Mouse (Mus musculus): ENCODE data around the gene Rab33b. TPM values are rescaled to one million over a fixed set of nuclear protein-coding genes. Genes with fewer than 3 reads are reported as not detected.
"Not testable (repeated sequence)": the region's sequence is repeated elsewhere in the genome, so short reads cannot be mapped to it uniquely, and the experiment has no call there.

Gene Rab33b
- polyA plus RNA-seq (2012; rRNA removed) (16.2 and 16.5 TPM in 2 replicates), polyA plus RNA-seq (2014; fragmentation: Nextera tagmentation; extraction: Ambion mirVana) (24.9 and 25.4 TPM in 2 replicates)

- Histone ChIP-seq H3K9me3 (ENCODE audit: control insufficient read depth, low read length) (no peaks in the 10 kb centered on the region), H3K36me3 (ENCODE audit: control insufficient read depth, insufficient read depth, low read length) (no peaks in the 10 kb centered on the region), H3K27me3 (ENCODE audit: control insufficient read depth, insufficient read depth, low read length) (no peaks in the 10 kb centered on the region), H3K4me3 (replicated peaks; ENCODE audit: low read length) (peak within 1 kb of the TSS; percentile 80), H3K27ac (replicated peaks; ENCODE audit: low read depth, low read length) (peak within 1 kb of the TSS; percentile 94), H3K4me1 (ENCODE audit: control insufficient read depth, insufficient read depth, low read length) (peaks cover 21% of the 10 kb centered on the region), H3K9ac (ENCODE audit: low read depth, low read length, severe bottlenecking) (peak within 1 kb of the TSS; percentile 92), H3K4me2 (replicated peaks; ENCODE audit: low read depth, low read length, severe bottlenecking) (peak within 1 kb of the TSS; percentile 77)
- DNase-seq (ENCODE audit: low spot score) (peak; percentile 96), ATAC-seq (ENCODE audit: low FRiP score, low read depth) (peak; percentile 95)
- WGBS = 5% methylated on average over 30 of the region's 70 CpGs
- TF ChIP-seq POLR2A (IDR thresholded peaks at IDR 0.05; ENCODE audit: borderline replicate concordance, extremely low read depth, insufficient read depth, insufficient read length) = peak; percentile 98
These were observed at the start of gene Rab33b for GRCm38 (mm10) chr3:51483741-51484359. Rab33b (plus strand) TSS chr3:51483920.

- ATAC-seq (ENCODE audit: low FRiP score, low read depth); H3K27ac ChIP-seq (replicated peaks; ENCODE audit: low read depth, low read length); DNase-seq (ENCODE audit: low spot score); H3K36me3 ChIP-seq (ENCODE audit: control insufficient read depth, insufficient read depth, low read length); H3K4me3 ChIP-seq (replicated peaks; ENCODE audit: low read length); H3K27me3 ChIP-seq (ENCODE audit: control insufficient read depth, insufficient read depth, low read length); H3K9ac ChIP-seq (ENCODE audit: low read depth, low read length, severe bottlenecking); H3K4me1 ChIP-seq (ENCODE audit: control insufficient read depth, insufficient read depth, low read length); H3K4me2 ChIP-seq (replicated peaks; ENCODE audit: low read depth, low read length, severe bottlenecking); H3K9me3 ChIP-seq (ENCODE audit: control insufficient read depth, low read length): not testable (repeated sequence)
- WGBS = 83% methylated on average over 5 of the region's 5 CpGs
These were observed 49.4 kb upstream of the Rab33b start for GRCm38 (mm10) chr3:51434364-51434763.

- H3K36me3 ChIP-seq (ENCODE audit: control insufficient read depth, insufficient read depth, low read length) = peaks cover 8% of the 10 kb centered on the region; the same call in 1 of the 2 replicates
- TF ChIP-seq POLR2A (IDR thresholded peaks at IDR 0.05; ENCODE audit: borderline replicate concordance, extremely low read depth, insufficient read depth, insufficient read length) = no peak
- no peak overlapping the region for H3K9ac ChIP-seq (ENCODE audit: low read depth, low read length, severe bottlenecking)
- 88% methylated on average over 3 of the region's 3 CpGs for WGBS
- DNase-seq (ENCODE audit: low spot score) (no peak), ATAC-seq (ENCODE audit: low FRiP score, low read depth) (no peak)
- H3K9me3 ChIP-seq (ENCODE audit: control insufficient read depth, low read length) = no peaks in the 10 kb centered on the region
- H3K4me1 ChIP-seq (ENCODE audit: control insufficient read depth, insufficient read depth, low read length) = no peaks in the 10 kb centered on the region
- no peak overlapping the region for H3K27ac ChIP-seq (replicated peaks; ENCODE audit: low read depth, low read length)
- no peak overlapping the region for H3K4me2 ChIP-seq (replicated peaks; ENCODE audit: low read depth, low read length, severe bottlenecking)
- H3K4me3 ChIP-seq (replicated peaks; ENCODE audit: low read length) = no peak overlapping the region
- H3K27me3 ChIP-seq (ENCODE audit: control insufficient read depth, insufficient read depth, low read length) = no peaks in the 10 kb centered on the region
These were observed 48.7 kb upstream of the Rab33b start for GRCm38 (mm10) chr3:51434871-51435595.

GRCm38 (mm10) chr3:51468530-51468929 lies 15.2 kb upstream of the Rab33b start:
- H3K9me3 ChIP-seq (ENCODE audit: control insufficient read depth, low read length) = no peaks in the 10 kb centered on the region
- WGBS = 61% methylated on average over 2 of the region's 2 CpGs
- ATAC-seq (ENCODE audit: low FRiP score, low read depth) = no peak
- no peak overlapping the region for H3K4me2 ChIP-seq (replicated peaks; ENCODE audit: low read depth, low read length, severe bottlenecking)
- no peak for DNase-seq (ENCODE audit: low spot score)
- no peak overlapping the region for H3K27ac ChIP-seq (replicated peaks; ENCODE audit: low read depth, low read length)
- no peak overlapping the region for H3K9ac ChIP-seq (ENCODE audit: low read depth, low read length, severe bottlenecking)
- no peaks in the 10 kb centered on the region for H3K27me3 ChIP-seq (ENCODE audit: control insufficient read depth, insufficient read depth, low read length)
- peaks cover 84% of the 10 kb centered on the region for H3K36me3 ChIP-seq (ENCODE audit: control insufficient read depth, insufficient read depth, low read length)
- H3K4me1 ChIP-seq (ENCODE audit: control insufficient read depth, insufficient read depth, low read length) = no peaks in the 10 kb centered on the region
- H3K4me3 ChIP-seq (replicated peaks; ENCODE audit: low read length) = no peak overlapping the region
- TF ChIP-seq POLR2A (IDR thresholded peaks at IDR 0.05; ENCODE audit: borderline replicate concordance, extremely low read depth, insufficient read depth, insufficient read length) = no peak

- no peak overlapping the region for H3K4me3 ChIP-seq (replicated peaks; ENCODE audit: low read length)
These were observed 8.0 kb upstream of the Rab33b start for GRCm38 (mm10) chr3:51475706-51476105.

More at GRCm38 (mm10) chr3:51475706-51476105, 8.0 kb upstream of the Rab33b start:
- Histone ChIP-seq H3K36me3 (ENCODE audit: control insufficient read depth, insufficient read depth, low read length) (peaks cover 32% of the 10 kb centered on the region), H3K4me1 (ENCODE audit: control insufficient read depth, insufficient read depth, low read length) (no peaks in the 10 kb centered on the region), H3K27ac (replicated peaks; ENCODE audit: low read depth, low read length) (no peak overlapping the region), H3K4me2 (replicated peaks; ENCODE audit: low read depth, low read length, severe bottlenecking) (no peak overlapping the region), H3K9ac (ENCODE audit: low read depth, low read length, severe bottlenecking) (no peak overlapping the region), H3K9me3 (ENCODE audit: control insufficient read depth, low read length) (no peaks in the 10 kb centered on the region), H3K27me3 (ENCODE audit: control insufficient read depth, insufficient read depth, low read length) (no peaks in the 10 kb centered on the region)
- no peak for TF ChIP-seq POLR2A (IDR thresholded peaks at IDR 0.05; ENCODE audit: borderline replicate concordance, extremely low read depth, insufficient read depth, insufficient read length)
- WGBS = 62% methylated on average over 4 of the region's 4 CpGs
- ATAC-seq (ENCODE audit: low FRiP score, low read depth) (no peak), DNase-seq (ENCODE audit: low spot score) (no peak)

All from limb, embryonic 14.5 days (tissue).